Mouse (Mus musculus): ENCODE data around the gene Pld5. TPM values are rescaled to one million over a fixed set of nuclear protein-coding genes. Genes with fewer than 3 reads are reported as not detected.

Gene Pld5
- 1 to 10 TPM; 5.7 to 6.5 TPM for total RNA-seq (2021)

DNA sequence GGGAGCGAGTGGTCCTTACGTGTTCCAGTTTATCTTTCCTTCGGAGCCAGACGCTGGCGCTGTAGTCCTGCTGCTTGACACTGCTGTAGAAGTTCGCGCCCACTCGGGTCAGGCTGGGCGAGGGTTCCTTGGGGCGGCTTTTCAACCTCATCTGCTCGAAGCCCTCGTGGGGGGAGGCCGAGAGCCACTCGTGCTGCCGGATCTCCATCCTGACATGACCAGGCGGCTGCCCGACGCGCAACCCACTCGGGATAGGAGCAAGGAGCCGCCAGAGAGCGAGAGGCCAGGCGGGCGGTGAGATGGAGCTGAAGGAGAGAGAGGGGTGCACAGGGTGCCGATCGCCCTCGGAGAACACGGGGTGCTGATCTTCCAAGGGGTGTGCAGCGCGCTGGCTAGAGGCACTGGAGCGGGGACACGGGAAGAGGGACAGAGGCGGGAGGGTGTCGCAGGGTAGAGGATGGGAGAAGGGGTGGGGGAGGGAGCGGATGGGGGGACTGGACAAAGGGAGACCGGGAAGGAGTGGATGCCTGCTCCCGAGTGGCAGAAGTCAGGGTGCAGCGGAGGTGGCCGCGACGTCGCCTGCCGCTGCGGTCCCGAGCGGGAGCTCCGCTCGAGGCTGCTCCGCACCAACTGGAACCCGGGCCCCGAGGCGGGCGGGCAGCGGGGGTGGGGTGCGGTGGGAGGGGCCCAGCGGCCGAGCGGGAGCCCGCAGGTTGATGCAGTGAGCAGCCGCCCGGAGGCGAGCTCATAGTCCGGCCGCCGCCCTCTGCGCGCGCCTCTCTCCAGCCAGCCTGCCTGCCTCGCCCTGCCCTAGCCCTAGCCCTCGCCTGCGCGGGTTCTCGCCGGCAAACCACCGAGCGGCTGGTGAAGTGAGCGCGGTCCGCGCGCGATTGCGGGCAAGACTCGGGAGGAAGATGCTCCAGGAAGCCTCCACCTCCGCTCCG lies at the start of gene Pld5:
Gene Pld5 (minus strand): TSS at position 646 of the 944 bp plus-strand sequence.
- intact Hi-C loops (cut with DNase I), result no loop called here
- peak; percentile 3 to 41 for DNase-seq (ENCODE audit: extremely low spot score in 1 of 2, low spot score in 2 of 2)

DNA sequence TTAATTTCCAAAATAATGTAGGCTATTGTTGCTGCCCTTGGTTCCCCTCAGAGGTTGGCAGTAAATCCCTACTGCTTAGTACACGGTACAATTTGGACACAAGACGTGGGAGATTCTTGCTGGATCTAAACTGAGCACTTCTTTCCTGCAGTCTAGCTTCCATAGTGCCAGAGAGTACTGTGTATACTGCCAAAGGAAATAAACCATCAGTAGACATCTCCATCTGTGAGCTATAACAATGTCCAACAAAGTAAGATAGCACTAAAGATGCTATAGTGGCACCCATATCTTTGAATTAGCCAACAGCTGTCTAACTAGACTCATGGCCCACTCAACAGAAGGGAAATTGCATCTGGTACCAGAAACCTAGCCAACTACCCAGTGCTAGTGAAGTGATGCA lies 40.0 kb upstream of the Pld5 start:
- intact Hi-C loops (cut with DNase I), result no loop called here
- peak in 1 of 2 experiments; percentile 1 for DNase-seq (ENCODE audit: extremely low spot score in 1 of 2, low spot score in 2 of 2)

- no peak for DNase-seq (ENCODE audit: extremely low spot score in 1 of 2, low spot score in 2 of 2)
- intact Hi-C loops (cut with DNase I), result no loop called here
These were observed 35.1 kb upstream of the Pld5 start for GRCm38 (mm10) chr1:176310174-176310573.

DNA sequence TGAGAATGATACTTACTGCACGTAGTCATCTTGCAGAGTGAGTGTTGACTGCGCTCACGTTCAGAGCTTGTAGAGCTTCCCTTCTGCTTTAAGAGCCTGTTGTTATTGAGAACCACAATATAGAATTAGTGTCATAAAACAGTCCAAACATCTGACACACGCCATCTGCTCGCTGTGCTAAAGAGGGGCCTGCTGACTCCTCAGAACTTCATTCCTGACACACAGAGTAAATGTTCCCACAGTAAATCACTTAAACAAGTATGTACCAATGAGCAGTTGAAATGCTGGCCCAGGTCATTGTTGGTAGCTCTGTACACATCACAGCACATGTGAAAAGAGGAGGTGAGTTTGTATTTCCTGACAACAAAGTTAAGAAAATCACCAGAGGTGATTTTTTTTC lies 14.3 kb upstream of the Pld5 start:
- DNase-seq (ENCODE audit: extremely low spot score in 1 of 2, low spot score in 2 of 2), result no peak
- intact Hi-C loops (cut with DNase I), result no loop called here

GRCm38 (mm10) chr1:176275611-176275980 lies 484 bp upstream of the Pld5 start:
- DNase-seq (ENCODE audit: extremely low spot score in 1 of 2, low spot score in 2 of 2), result no peak
- intact Hi-C loops (cut with DNase I), result no loop called here

- DNase-seq (ENCODE audit: extremely low spot score in 1 of 2, low spot score in 2 of 2), result no peak
- intact Hi-C loops (cut with DNase I), result no loop called here
These were observed 26.4 kb downstream of the Pld5 start for GRCm38 (mm10) chr1:176248717-176249030.

GRCm38 (mm10) chr1:176247885-176248716 lies 27.0 kb downstream of the Pld5 start:
- no peak for DNase-seq (ENCODE audit: extremely low spot score in 1 of 2, low spot score in 2 of 2)
- intact Hi-C loops (cut with DNase I), result no loop called here

DNA sequence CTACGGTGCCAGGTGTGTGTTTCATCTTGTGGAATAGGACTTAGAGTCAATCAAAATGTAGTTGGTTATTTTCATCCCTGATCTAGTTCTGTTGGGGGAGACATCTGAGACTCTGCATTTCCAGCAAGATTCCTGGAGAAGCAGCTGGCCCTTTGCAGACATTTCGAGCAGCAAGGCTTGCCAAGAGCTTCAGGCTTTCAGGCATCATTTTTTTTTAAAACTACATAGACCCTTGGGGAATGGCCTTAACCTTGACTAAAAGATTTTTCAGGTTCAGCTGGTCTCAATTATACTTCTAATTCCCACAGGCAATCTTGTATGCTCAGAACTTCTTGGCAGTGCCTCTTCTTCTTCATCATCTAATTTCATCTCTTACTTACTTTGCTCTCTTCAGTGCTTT lies 35.9 kb downstream of the Pld5 start:
- intact Hi-C loops (cut with DNase I), result no loop called here
- DNase-seq (ENCODE audit: extremely low spot score in 1 of 2, low spot score in 2 of 2), result no peak

- intact Hi-C loops (cut with DNase I), result loop anchor here (2.0 to 5.0 kb wide), 2 partner anchors 286 to 475 kb away; no protein-coding TSS in a partner anchor
- no peak for DNase-seq (ENCODE audit: extremely low spot score in 1 of 2, low spot score in 2 of 2)
These were observed 51.3 kb downstream of the Pld5 start for GRCm38 (mm10) chr1:176223794-176224193.

- DNase-seq (ENCODE audit: extremely low spot score in 1 of 2, low spot score in 2 of 2), result peak; percentile 26 to 66
- intact Hi-C loops (cut with DNase I), result loop anchor here (2.0 to 5.0 kb wide), 2 partner anchors 286 to 476 kb away; no protein-coding TSS in a partner anchor
These were observed 51.9 kb downstream of the Pld5 start for GRCm38 (mm10) chr1:176223196-176223595.

DNA sequence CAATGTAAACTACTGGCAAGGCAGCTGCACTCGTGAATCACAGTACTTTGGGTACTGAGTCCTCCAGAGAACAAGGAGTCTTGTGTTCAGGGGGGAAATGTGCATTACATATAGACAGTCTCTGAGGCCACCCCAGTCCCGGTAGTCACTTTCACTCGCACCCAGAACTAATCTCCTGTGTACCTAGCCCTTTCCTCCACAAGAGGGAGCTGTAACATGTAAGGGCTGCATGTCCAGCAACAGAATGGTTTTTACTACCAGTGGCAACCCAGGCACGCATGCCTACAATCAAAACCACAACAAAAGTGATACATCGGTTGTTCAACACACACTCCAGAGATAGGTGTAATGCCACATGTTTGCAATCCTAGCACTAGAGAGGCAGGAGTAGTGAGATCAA lies 56.9 kb downstream of the Pld5 start:
- DNase-seq (ENCODE audit: extremely low spot score in 1 of 2, low spot score in 2 of 2), result no peak
- intact Hi-C loops (cut with DNase I), result no loop called here

DNA sequence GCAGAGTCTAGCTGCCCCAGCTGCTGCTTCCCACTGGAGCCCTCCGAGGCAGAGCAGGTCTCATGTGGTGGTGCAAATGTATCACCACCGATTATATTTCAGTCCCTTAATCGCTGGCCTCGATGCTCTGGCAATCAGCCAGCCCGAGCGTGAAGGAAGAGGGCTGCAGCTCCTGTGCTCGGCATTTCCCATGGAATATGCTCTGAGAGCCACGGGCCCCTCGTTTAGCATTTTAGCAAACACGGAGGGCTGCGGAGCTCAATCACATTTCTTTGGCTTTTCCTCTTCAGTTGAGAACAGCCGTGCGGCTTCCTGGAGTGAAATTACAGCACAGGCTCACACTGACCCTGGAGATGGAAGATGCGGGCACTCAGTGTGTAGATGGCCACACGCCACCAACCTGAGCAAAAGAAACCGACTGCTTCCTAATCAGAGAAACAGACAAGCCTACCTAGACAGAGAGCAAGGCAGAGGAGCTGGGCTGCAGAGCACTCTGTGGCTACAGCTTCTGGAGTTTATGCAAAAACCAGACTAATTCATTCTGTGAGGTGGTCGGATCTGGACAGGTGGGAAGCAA lies 61.4 kb downstream of the Pld5 start:
- peak in 1 of 2 experiments; percentile 37 for DNase-seq (ENCODE audit: extremely low spot score in 1 of 2, low spot score in 2 of 2)
- intact Hi-C loops (cut with DNase I), result no loop called here

- intact Hi-C loops (cut with DNase I), result no loop called here
- DNase-seq (ENCODE audit: extremely low spot score in 1 of 2, low spot score in 2 of 2), result no peak
These were observed 62.0 kb downstream of the Pld5 start for GRCm38 (mm10) chr1:176212922-176213644.

DNA sequence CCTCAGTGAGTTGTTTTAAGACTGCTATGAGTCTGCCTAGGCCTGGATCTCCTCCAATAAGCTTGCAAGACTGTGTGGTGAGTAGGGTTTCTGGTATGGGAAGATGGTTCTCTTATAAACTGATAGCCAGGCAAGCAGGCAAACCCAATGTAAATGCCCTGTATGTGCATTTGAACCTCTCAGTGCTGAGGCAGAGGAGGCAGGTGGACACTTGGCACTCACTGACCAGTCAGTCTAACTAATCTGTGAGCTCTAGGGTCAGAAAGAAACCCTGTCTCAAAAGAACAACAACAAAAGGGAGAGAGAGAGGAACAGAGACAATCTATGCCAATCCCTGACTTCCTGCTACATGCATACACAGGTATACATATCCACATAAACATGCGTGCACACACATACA lies 64.3 kb downstream of the Pld5 start:
- no peak for DNase-seq (ENCODE audit: extremely low spot score in 1 of 2, low spot score in 2 of 2)
- intact Hi-C loops (cut with DNase I), result no loop called here

GRCm38 (mm10) chr1:176208014-176208413 lies 67.1 kb downstream of the Pld5 start:
- DNase-seq (ENCODE audit: extremely low spot score in 1 of 2, low spot score in 2 of 2), result no peak
- intact Hi-C loops (cut with DNase I), result no loop called here

GRCm38 (mm10) chr1:176202360-176202759 lies 72.8 kb downstream of the Pld5 start:
- DNase-seq (ENCODE audit: extremely low spot score in 1 of 2, low spot score in 2 of 2), result no peak
- intact Hi-C loops (cut with DNase I), result no loop called here

- intact Hi-C loops (cut with DNase I), result no loop called here
- no peak for DNase-seq (ENCODE audit: extremely low spot score in 1 of 2, low spot score in 2 of 2)
These were observed 77.9 kb downstream of the Pld5 start for GRCm38 (mm10) chr1:176197036-176197766.

GRCm38 (mm10) chr1:176196341-176196740 lies 78.8 kb downstream of the Pld5 start:
- DNase-seq (ENCODE audit: extremely low spot score in 1 of 2, low spot score in 2 of 2), result no peak
- intact Hi-C loops (cut with DNase I), result no loop called here
